Mouse (Mus musculus) intestine, embryonic 16.5 days (tissue): ENCODE measurements around the gene Hoxb3. TPM values are rescaled to one million over a fixed set of nuclear protein-coding genes. Genes with fewer than 3 reads are reported as not detected.
A peak's percentile ranks its signal among the peaks of the same experiment; 100 is the strongest.

Experiments used
- ATAC-seq: fragments of 200-750 bp; cut with Nextera tagmentation; 2 replicates; pipeline ENCODE4 v1.8.0; 2017; ENCODE audit warnings: moderate TSS enrichment, moderate library complexity
- H3K27ac ChIP-seq: fragments of 300-500 bp; sonication (generic); 2 replicates; pipeline ENCODE4 v1.5.1; 2014; ENCODE audit warnings: mild to moderate bottlenecking, low read length
- H3K27me3 ChIP-seq: fragments of 300-500 bp; sonication (generic); replicated peaks from 2 replicates; pipeline ENCODE4 v1.6.1; 2014; ENCODE audit warnings: low read length, control low read depth, mixed read lengths; ENCODE audit not compliant: control insufficient read depth, insufficient read depth
- H3K36me3 ChIP-seq: fragments of 300-500 bp; sonication (generic); 2 replicates; pipeline ENCODE4 v1.6.1; 2014; ENCODE audit warnings: low read length, control low read depth; ENCODE audit not compliant: control insufficient read depth, insufficient read depth
- H3K4me1 ChIP-seq: fragments of 300-500 bp; sonication (generic); 2 replicates; pipeline ENCODE4 v1.6.1; 2014; ENCODE audit warnings: low read length, control low read depth, mixed read lengths; ENCODE audit not compliant: control insufficient read depth, insufficient read depth
- H3K4me2 ChIP-seq: fragments of 300-500 bp; sonication (generic); 2 replicates; pipeline ENCODE4 v1.6.1; 2014; ENCODE audit warnings: low read depth, low read length, control low read depth
- H3K4me3 ChIP-seq: fragments of 300-500 bp; sonication (generic); 2 replicates; pipeline ENCODE4 v1.5.1; 2014; ENCODE audit warnings: mild to moderate bottlenecking, low read length
- H3K9ac ChIP-seq: fragments of 300-500 bp; sonication (generic); 2 replicates; pipeline ENCODE4 v1.6.1; 2014; ENCODE audit warnings: low read depth, low read length
- H3K9me3 ChIP-seq: fragments of 300-500 bp; sonication (generic); 2 replicates; pipeline ENCODE4 v1.6.1; 2016; ENCODE audit warnings: low read length, control low read depth; ENCODE audit not compliant: control insufficient read depth
- WGBS: fragments of 180-500 bp; shearing (Covaris S2); extraction: QIAGEN DNeasy Blood & Tissue Kit; methylation state at CpG from one replicate; pipeline ENCODE4 v1.1.7; 2014; 5-methylcytosine and 5-hydroxymethylcytosine counted together
- polyA plus RNA-seq: library from polyadenylated mRNA; unstranded; fragments of >200 nt; fragmentation: Nextera tagmentation; extraction: Ambion mirVana; gene quantifications from 2 replicates; pipeline ENCODE4 v1.2.1, GENCODE M21; 2015

Gene Hoxb3
- polyA plus RNA-seq, 1 experiment from 2014 or later: 1.4 TPM

DNA sequence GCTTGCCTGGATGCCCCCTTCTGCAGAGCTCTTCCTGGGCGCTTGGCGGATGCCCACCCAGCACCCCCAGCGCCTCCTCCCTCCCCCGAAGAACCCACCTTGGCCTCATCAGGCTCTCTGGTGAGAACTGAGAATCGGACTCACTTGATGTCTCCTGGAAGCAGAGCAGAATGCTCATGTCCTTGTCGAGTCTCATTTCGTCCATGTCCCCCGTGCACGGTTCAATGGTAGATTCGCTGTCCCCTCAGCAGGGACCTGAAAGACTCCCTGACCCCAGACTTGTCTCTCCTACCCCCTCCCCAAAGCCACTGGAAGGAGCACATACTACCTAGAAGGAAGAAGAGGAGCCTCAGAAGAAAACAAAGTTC is 22.1 kb upstream of the Hoxb3 start:
- no peak for ATAC-seq
- Histone ChIP-seq H3K4me2 (peak overlapping the region; percentile 78), H3K4me3 (peak overlapping the region; percentile 60), H3K9ac (peak overlapping the region; percentile 81), H3K27me3 (peaks cover 46% of the 10 kb centered on the region), H3K27ac (peak overlapping the region; percentile 44; the same call in 1 of the 2 replicates), H3K9me3 (no peaks in the 10 kb centered on the region), H3K4me1 (peaks cover 27% of the 10 kb centered on the region), H3K36me3 (no peaks in the 10 kb centered on the region)
- 38% methylated on average over 10 of the region's 10 CpGs for WGBS

DNA sequence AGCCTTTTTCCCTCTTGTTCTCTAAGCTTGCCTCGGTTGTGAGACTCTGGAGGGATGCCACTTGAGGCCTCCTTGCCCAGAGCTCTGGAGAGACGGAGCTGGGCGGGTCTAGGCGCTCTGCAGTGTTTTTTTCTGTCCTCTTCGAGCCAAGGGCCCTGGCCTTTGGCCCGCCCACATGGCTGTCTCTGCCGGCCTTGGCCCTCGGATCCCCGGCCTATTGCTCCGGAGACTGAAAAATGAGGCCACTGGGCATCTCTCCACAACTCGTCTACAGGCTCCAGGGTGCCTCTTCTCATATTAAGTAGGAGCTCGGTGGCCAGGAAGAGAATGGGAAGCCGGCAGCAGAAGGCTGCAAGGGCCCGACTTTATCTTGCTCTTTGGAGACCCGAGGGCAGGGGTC is 21.3 kb upstream of the Hoxb3 start:
- H3K9ac ChIP-seq: peak overlapping the region; percentile 46
- 19% methylated on average over 15 of the region's 15 CpGs for WGBS
- H3K36me3 ChIP-seq: no peaks in the 10 kb centered on the region
- peak overlapping the region; percentile 46 for H3K27ac ChIP-seq
- peak overlapping the region; percentile 79 for H3K4me2 ChIP-seq
- H3K4me1 ChIP-seq: peaks cover 29% of the 10 kb centered on the region
- peaks cover 41% of the 10 kb centered on the region for H3K27me3 ChIP-seq
- H3K4me3 ChIP-seq: peak overlapping the region; percentile 19
- no peak for ATAC-seq
- no peaks in the 10 kb centered on the region for H3K9me3 ChIP-seq

DNA sequence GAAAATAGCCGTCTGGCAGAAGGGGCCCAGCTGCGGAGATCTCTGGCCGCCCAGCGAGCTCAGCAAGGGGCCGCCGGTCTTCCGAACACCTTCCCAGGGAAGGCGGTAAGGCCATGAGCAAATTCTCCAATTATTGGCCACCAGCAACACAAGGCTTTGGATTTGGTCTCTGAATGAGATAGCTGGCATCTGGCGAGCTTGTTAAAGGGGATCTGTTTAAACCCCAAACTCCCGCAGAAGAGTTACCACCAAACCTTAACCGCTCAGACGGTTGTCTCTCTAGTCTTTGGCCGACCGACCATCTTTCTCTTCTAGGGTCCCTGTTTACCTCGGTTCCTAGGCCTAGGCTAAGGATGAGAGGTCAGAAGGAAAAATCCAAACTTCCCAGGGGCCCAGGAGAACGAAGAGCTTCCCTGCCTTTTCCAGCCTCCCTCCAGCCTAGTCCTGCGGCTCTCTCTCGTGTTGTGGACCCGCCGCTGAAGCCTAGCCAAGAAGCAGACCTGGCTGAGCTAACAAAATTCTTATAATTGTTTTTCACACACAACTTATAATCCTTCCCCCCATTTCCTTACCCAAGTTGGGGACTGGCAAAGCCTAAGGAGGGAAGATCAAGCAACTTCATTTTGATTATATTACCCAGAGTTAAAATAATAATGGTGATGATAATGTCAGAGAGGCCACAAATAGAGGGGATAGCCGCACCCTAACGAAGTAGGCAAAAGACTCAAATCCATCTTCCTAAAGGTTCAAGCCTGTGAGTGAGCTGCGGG is 20.6 kb upstream of the Hoxb3 start:
- 22% methylated on average over 23 of the region's 23 CpGs for WGBS
- peak overlapping the region; percentile 46 for H3K9ac ChIP-seq
- no peak for ATAC-seq

DNA sequence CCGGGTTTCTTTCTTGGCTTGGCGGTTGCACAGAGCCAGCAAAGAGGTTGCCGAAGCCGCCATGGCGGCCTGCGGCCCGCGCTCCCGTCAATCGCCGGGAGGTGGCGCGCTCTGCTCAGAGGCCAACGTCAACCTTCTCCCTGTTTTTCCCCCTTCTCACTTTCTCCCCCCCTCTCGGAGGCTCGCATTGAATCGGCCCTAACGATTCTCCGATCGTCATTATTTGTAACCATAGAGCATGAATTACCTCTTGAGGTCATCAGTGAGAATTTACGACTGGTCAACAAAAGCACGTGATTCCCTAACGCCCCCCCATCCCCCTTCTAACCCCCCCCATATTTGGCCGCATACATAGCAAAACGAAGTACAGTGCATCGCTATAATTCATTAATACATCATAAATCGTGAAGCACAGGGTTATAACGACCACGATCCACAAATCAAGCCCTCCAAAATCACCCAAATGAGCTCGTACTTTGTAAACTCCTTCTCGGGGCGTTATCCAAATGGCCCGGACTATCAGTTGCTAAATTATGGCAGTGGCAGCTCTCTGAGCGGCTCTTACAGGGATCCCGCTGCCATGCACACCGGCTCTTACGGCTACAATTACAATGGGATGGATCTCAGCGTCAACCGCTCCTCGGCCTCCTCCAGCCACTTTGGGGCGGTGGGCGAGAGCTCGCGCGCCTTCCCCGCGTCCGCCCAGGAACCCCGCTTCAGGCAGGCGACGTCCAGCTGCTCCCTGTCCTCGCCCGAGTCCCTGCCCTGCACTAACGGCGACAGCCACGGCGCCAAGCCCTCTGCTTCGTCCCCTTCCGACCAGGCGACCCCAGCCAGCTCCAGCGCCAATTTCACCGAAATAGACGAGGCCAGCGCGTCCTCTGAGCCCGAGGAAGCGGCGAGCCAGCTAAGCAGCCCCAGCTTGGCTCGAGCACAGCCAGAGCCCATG is 19.7 kb upstream of the Hoxb3 start, which contains the start of gene Hoxb5:
Hoxb5 (plus strand) TSS at position 186 of the 949 bp plus-strand sequence.
- Histone ChIP-seq H3K27ac (peak within 1 kb of the TSS; percentile 93), H3K4me2 (peak within 1 kb of the TSS; percentile 79), H3K9ac (peak within 1 kb of the TSS; percentile 81), H3K9me3 (no peaks in the 10 kb centered on the region), H3K4me3 (peak within 1 kb of the TSS; percentile 50), H3K27me3 (peaks cover 27% of the 10 kb centered on the region), H3K4me1 (peaks cover 21% of the 10 kb centered on the region), H3K36me3 (no peaks in the 10 kb centered on the region)
- peak; percentile 39 for ATAC-seq
- 3% methylated on average over 69 of the region's 69 CpGs for WGBS

More for the DNA sequence above, 20.6 kb upstream of the Hoxb3 start:
- Histone ChIP-seq H3K27ac (peak overlapping the region; percentile 46), H3K4me2 (peak overlapping the region; percentile 79), H3K4me1 (peaks cover 24% of the 10 kb centered on the region), H3K36me3 (no peaks in the 10 kb centered on the region), H3K9me3 (no peaks in the 10 kb centered on the region), H3K27me3 (peaks cover 35% of the 10 kb centered on the region), H3K4me3 (peak overlapping the region; percentile 50; the same call in 1 of the 2 replicates)

DNA sequence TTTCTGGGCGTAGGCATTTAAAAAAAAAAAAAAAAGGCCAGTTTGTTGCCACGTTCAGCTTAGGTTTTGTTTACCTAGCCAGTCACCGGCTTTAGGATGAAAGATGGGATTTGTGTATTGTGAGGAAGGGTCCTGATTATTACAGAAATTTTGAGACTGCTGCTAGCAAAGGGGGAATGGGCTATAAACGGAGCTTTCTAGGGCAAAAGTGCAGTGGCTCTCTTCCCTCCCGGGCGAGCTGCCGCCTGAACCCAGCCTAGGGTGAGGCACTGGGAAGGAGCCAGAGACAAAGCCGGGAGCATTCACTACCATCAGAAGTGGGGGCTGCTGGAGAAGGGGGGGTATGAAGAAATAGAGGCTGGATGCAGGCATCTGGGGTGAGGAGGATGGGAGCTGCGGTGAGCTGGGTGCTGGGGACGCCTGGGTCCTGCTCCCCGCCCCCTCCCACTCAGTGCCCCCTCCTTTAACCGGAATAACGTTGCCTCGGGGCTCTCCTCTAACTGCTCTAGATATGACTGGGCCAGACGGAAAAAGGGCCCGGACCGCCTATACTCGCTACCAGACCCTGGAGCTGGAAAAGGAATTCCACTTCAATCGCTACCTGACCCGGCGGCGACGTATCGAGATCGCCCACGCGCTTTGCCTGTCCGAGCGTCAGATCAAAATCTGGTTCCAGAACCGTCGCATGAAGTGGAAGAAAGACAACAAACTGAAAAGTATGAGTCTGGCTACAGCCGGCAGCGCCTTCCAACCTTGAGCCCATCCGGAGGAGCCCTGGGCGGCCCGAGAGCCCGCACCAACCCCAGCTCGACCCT is 18.5 kb upstream of the Hoxb3 start:
- ATAC-seq: no peak
- H3K36me3 ChIP-seq: no peaks in the 10 kb centered on the region
- WGBS: 9% methylated on average over 38 of the region's 38 CpGs
- H3K9ac ChIP-seq: peak overlapping the region; percentile 81
- peak overlapping the region; percentile 50 for H3K4me3 ChIP-seq
- no peaks in the 10 kb centered on the region for H3K9me3 ChIP-seq
- peaks cover 20% of the 10 kb centered on the region for H3K27me3 ChIP-seq
- H3K4me2 ChIP-seq: peak overlapping the region; percentile 79
- peak overlapping the region; percentile 81 for H3K27ac ChIP-seq
- H3K4me1 ChIP-seq: peaks cover 25% of the 10 kb centered on the region

DNA sequence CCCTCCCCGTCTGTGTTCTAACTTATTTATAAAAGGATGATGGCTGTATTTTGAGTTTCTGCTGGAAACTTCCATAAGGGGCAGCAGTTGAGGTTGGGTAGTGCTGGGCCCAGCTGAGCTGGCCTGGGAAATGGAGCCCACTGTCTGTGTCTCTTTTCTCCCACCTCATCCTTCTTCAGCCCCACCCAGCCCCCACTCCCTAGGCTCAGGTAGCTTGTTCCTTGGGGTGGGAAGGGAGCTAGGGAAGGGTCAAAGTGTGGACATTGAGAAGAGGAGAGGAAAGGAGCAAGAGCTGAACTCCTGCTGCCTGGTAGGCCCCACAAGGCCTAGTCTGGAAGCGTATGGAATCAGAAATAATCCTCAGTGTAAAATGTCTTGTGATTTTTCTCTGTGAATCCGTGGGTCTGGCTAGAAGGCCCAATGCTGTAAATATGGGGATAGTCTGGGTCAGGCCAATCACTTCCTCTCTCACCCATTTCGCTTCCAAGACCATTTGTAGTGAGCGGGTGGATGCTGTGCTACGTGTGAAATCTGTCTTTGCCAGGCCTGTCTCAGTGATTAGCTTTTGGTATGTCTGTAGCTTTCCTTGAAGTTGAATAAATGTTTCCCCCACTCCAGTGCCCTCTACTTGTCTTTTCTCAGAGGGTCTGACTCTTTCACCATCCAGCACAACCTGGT is 17.5 kb upstream of the Hoxb3 start:
- peak overlapping the region; percentile 81 for H3K9ac ChIP-seq
- WGBS: 53% methylated on average over 6 of the region's 6 CpGs
- H3K27ac ChIP-seq: peak overlapping the region; percentile 81
- peak overlapping the region; percentile 79 for H3K4me2 ChIP-seq
- peak overlapping the region; percentile 50 for H3K4me3 ChIP-seq
- H3K4me1 ChIP-seq: peaks cover 28% of the 10 kb centered on the region
- H3K27me3 ChIP-seq: peaks cover 13% of the 10 kb centered on the region
- H3K9me3 ChIP-seq: no peaks in the 10 kb centered on the region
- no peak for ATAC-seq
- no peaks in the 10 kb centered on the region for H3K36me3 ChIP-seq

DNA sequence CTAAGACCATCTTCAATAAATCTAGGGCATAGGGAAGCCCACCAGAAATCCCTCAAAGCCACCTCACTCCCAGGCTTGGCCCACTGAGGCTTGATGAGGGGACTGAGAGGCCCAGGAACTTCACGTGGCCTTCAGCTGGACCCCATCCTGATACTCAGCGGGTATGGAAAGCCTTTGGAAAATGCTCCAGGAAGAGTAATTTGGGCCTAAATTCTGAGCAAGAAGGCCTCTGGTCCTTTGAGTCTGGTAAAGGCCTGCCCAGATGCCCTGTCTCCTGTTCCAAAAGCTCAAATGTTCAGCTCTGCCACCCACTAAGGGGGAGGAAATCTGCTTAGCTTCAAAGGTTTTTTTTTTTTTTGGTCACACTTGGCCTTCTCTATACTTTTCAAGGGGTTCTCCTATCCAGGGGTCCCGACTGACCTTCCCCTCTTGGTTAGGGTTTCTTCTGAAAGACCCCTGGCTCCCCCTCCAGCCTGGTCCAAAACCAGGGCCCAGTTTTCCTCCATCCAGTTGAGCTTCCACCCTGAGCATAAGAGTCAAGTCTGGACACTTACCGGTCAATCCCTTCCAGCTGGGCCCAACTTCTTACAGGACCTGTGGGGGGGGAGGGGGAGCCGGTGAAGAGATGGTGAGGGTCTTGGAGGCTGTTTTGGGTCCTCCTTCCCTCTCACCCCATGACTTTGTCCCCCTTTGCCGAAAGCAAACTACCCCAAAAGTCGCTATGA is 16.8 kb upstream of the Hoxb3 start:
- Histone ChIP-seq H3K4me3 (peak overlapping the region; percentile 50), H3K27ac (peak overlapping the region; percentile 81), H3K4me2 (peak overlapping the region; percentile 79), H3K4me1 (peaks cover 29% of the 10 kb centered on the region), H3K27me3 (peaks cover 8% of the 10 kb centered on the region; the same call in 1 of the 2 replicates), H3K9ac (peak overlapping the region; percentile 81), H3K36me3 (no peaks in the 10 kb centered on the region), H3K9me3 (no peaks in the 10 kb centered on the region)
- ATAC-seq: no peak
- WGBS: 20% methylated on average over 7 of the region's 7 CpGs

DNA sequence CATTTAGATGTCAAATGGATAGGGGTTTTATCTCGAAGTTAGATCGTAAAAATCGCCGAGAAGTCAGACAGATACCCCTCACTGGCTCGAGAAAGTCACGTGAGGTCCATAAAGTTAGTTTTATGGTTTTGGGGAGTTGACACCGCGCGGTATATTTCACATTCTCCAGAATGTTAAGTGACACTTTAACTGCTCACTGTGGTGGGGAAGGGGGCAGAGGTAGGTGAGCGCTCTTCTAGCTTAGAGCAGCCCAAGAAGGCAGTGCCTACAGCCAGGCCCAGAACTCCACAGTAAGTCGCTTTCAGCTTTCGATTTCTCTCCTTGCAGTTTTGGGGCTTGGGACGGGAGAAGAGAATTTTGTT is 16.2 kb upstream of the Hoxb3 start:
- Histone ChIP-seq H3K9ac (peak overlapping the region; percentile 81), H3K4me2 (peak overlapping the region; percentile 79), H3K4me1 (peaks cover 29% of the 10 kb centered on the region), H3K27ac (peak overlapping the region; percentile 81), H3K4me3 (peak overlapping the region; percentile 50), H3K27me3 (peaks cover 7% of the 10 kb centered on the region; the same call in 1 of the 2 replicates), H3K9me3 (no peaks in the 10 kb centered on the region), H3K36me3 (no peaks in the 10 kb centered on the region)
- ATAC-seq: no peak
- WGBS: 11% methylated on average over 13 of the region's 13 CpGs
